Mouse (Mus musculus): ENCODE measurements around the gene Trim61.

The Trim61 gene

GRCm38 (mm10) chr8:64987731-64988130, 30.6 kb downstream of the Trim61 start, which contains the start of gene Trim75:
TSS of gene Trim75 (minus strand) at chr8:64987831.
- DNase-seq (ENCODE audit: low spot score in 2 of 2): no peak

- DNase-seq (ENCODE audit: low spot score in 2 of 2): no peak
These were observed 35.0 kb downstream of the Trim61 start for GRCm38 (mm10) chr8:64983150-64983897.

Measured in spleen, postnatal 14 days (tissue).